Mouse (Mus musculus) liver, postnatal 0 days (tissue): ENCODE results near the gene Ntm.
A peak's percentile ranks its signal among the peaks of the same experiment; 100 is the strongest.

Experiments
- CTCF ChIP-seq: sonication (generic); IDR thresholded peaks from 2 replicates; pipeline ENCODE4 v1.5.1; 2016; ENCODE audit warnings: antibody characterized with exemption, low read depth
- EP300 ChIP-seq: IDR thresholded peaks from 2 replicates; pipeline ENCODE4 v1.6.1; 2016; ENCODE audit warnings: antibody characterized with exemption, low read depth, mild to moderate bottlenecking

- TF ChIP-seq EP300 (no peak), CTCF (peak; percentile 19; the same call in 1 of the 2 replicates)
Observed at GRCm38 (mm10) chr9:29250813-29251212, 712.1 kb downstream of the Ntm start.
